Mouse (Mus musculus) olfactory bulb, adult 2 months (tissue): Measurements from ENCODE around the gene Cwh43. TPM values are rescaled to one million over a fixed set of nuclear protein-coding genes. Genes with fewer than 3 reads are reported as not detected.

Source experiments
- H3K27ac ChIP-seq: fragments of 200-500 bp; 2 replicates; pipeline ENCODE4 v1.5.1; 2012; ENCODE audit warnings: low read depth, low read length; ENCODE audit not compliant: insufficient read depth
- H3K4me1 ChIP-seq: fragments of 200-500 bp; 2 replicates; pipeline ENCODE4 v1.6.1; 2012; ENCODE audit warnings: low read length; ENCODE audit not compliant: control insufficient read depth, insufficient read depth
- H3K4me3 ChIP-seq: fragments of 200-500 bp; 2 replicates; pipeline ENCODE4 v1.5.1; 2012; ENCODE audit warnings: mild to moderate bottlenecking, low read depth, low read length, moderate library complexity; ENCODE audit not compliant: insufficient read depth
- CTCF ChIP-seq: fragments of 200-500 bp; IDR thresholded peaks from 2 replicates; pipeline ENCODE4 v1.5.1; 2012; ENCODE audit warnings: low read depth, mild to moderate bottlenecking, low read length, moderate library complexity; ENCODE audit not compliant: insufficient read depth
- POLR2A ChIP-seq: fragments of 200-500 bp; IDR thresholded peaks from 2 replicates; pipeline ENCODE4 v1.6.1; 2012; ENCODE audit warnings: mild to moderate bottlenecking, low read depth, low read length, moderate library complexity; ENCODE audit not compliant: insufficient read depth
- WGBS: fragments of 180-500 bp; shearing (Covaris S2); methylation state at CpG from one replicate; pipeline ENCODE4 v1.1.7; 2018; 5-methylcytosine and 5-hydroxymethylcytosine counted together
- polyA plus RNA-seq: library from polyadenylated mRNA; stranded (reverse); fragments of >200 nt; gene quantifications from 2 replicates; pipeline ENCODE4 v1.2.4, GENCODE M21; 2012; ENCODE audit warnings: low replicate concordance; ENCODE audit not compliant: missing spikeins, insufficient read depth, insufficient read length

Gene Cwh43
- polyA plus RNA-seq, result not detected in 2 replicates

GRCm38 (mm10) chr5:73405981-73406722, at the start of gene Cwh43:
Gene Cwh43, plus strand, starts transcription at chr5:73406075.
- Histone ChIP-seq H3K4me3 (peak within 1 kb of the TSS; percentile 45), H3K4me1 (peaks cover 11% of the 10 kb centered on the region), H3K27ac (no peak within 1 kb of the TSS)
- WGBS, result 3% methylated on average over 49 of the region's 49 CpGs
- TF ChIP-seq POLR2A, result no peak
- TF ChIP-seq CTCF, result no peak

DNA sequence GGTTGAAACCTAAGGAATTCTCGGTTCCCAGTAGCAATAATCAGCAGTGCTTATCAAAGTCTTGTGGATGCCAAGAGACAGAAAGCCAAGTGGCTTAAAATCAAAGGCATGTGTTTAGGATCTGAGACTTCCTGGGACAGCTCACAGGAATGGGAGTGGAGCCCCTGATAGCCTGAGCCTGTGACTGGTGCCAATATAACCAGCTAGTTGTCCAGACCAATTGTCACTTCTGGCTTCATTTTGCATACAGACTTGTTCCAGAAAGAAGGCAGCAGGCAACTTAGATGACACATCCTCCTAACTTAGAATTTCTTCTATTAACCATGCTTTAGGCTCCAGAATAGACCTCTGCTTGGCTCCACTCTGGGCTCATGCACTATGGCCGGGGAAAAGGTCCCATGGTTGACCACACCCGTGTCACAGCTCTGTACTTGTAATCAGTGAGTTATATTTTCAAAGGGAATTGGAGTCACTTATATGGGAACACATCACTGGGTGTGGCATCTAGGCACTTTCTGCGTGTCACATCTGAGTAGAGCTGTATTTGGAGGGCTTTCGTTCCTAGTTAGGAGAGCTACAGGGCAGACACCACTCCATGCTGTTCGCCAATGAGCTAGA, 46.6 kb upstream of the Cwh43 start:
- TF ChIP-seq POLR2A (no peak), CTCF (no peak)
- peak overlapping the region; percentile 23 for H3K27ac ChIP-seq
- peaks cover 13% of the 10 kb centered on the region for H3K4me1 ChIP-seq
- H3K4me3 ChIP-seq, result no peak overlapping the region
- 58% methylated on average over 6 of the region's 6 CpGs for WGBS

DNA sequence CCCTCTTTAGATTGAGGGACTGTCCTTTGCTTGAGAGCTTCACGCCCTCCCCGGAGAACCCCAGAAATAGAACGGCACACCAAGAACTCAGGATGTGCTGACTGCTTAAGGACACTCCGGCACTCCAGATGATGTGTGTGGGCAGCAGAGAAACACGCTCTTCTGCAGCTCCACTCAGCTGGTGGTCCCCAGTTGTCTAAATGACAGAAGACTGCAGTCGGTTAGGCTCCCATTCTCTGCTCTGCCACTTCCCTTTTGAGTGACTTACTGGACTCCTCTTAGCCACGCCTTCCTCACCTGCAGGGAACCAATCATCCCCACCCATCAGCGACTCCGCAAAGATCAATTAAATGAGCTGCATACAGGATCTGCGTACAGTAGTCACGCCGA, 46.1 kb upstream of the Cwh43 start:
- no peak overlapping the region for H3K4me3 ChIP-seq
- H3K27ac ChIP-seq, result 0 out of 2 replicates have a peak overlapping the region, but pooled peaks have one; percentile 23
- 30% methylated on average over 12 of the region's 12 CpGs for WGBS
- peaks cover 11% of the 10 kb centered on the region for H3K4me1 ChIP-seq
- TF ChIP-seq POLR2A (no peak), CTCF (no peak)

DNA sequence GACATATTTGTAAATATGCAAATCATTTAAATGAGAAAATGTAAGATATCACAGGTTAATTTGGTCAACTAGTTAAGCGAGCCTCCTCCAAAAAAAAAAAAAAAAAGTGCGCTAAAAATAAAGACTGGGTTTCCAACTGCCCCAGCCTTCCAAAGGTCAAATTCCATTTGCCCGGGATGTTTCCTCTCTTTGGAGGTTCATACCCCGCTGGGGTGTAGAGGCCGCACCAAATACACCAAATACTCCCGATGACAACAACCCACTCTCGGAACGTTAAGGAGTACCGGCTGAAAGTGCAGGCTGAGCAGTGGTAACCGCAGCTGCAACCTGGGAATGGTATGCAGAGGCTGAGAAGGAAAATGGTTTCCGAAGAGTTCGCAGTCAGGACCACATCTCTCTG, 45.6 kb upstream of the Cwh43 start:
- TF ChIP-seq POLR2A (no peak), CTCF (no peak)
- WGBS, result 38% methylated on average over 12 of the region's 12 CpGs
- Histone ChIP-seq H3K27ac (no peak overlapping the region), H3K4me1 (peaks cover 11% of the 10 kb centered on the region), H3K4me3 (no peak overlapping the region)

DNA sequence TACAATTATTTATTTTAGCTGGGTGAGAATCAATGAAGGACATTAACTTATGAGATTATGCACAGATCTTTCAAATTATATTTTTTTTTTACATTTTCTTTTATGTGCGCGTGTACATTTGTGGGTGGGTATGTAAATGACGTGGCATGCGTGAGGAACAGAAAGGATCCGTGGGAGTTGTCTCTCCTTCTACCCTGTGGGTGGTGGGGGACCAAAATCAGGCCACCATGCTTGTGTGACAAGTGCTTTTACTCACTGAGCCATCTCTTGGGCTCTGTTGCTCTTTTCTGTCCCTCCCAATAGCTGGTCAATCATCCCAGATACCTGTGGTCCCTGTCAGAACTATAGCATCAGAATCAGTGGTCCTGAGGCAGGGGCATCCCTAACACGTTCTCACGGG, 43.5 kb upstream of the Cwh43 start:
- peaks cover 11% of the 10 kb centered on the region for H3K4me1 ChIP-seq
- H3K27ac ChIP-seq, result no peak overlapping the region
- 77% methylated on average over 7 of the region's 7 CpGs for WGBS
- no peak overlapping the region for H3K4me3 ChIP-seq
- TF ChIP-seq CTCF, result no peak
- no peak for TF ChIP-seq POLR2A

GRCm38 (mm10) chr5:73362791-73363190, 43.1 kb upstream of the Cwh43 start:
- 54% methylated on average over 5 of the region's 5 CpGs for WGBS
- Histone ChIP-seq H3K4me1 (peaks cover 11% of the 10 kb centered on the region), H3K4me3 (no peak overlapping the region), H3K27ac (no peak overlapping the region)
- TF ChIP-seq POLR2A (no peak), CTCF (no peak)

GRCm38 (mm10) chr5:73364107-73364864, 41.6 kb upstream of the Cwh43 start:
- no peak overlapping the region for H3K27ac ChIP-seq
- H3K4me1 ChIP-seq, result peaks cover 17% of the 10 kb centered on the region
- no peak overlapping the region for H3K4me3 ChIP-seq
- 94% methylated on average over 2 of the region's 2 CpGs for WGBS
- TF ChIP-seq CTCF (no peak), POLR2A (no peak)

DNA sequence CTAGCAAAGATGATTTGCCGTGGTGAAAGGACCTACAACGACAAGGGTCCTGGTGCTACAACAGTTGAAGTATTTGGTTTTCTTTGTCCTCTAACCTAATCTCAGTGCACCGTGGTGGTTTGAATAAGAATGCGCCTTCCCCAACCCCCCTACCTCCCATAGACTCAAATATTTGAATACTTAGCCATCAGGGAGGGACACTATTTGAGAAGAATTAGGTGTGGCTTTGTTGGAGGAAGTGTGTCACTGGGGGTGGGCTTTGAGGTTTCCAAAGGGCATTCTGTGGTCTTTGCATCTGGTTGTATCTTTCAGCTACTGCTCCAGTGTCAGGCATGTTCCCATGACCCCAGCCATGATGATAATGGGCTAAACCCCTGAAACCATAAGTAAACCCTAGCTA, 38.0 kb upstream of the Cwh43 start:
- H3K4me1 ChIP-seq, result peaks cover 16% of the 10 kb centered on the region
- WGBS, result 79% methylated on average over 4 of the region's 4 CpGs
- TF ChIP-seq POLR2A, result no peak
- no peak for TF ChIP-seq CTCF
- H3K27ac ChIP-seq, result no peak overlapping the region
- H3K4me3 ChIP-seq, result no peak overlapping the region
